Mouse (Mus musculus): ENCODE data around the gene Olfr907.

The Olfr907 gene

DNA sequence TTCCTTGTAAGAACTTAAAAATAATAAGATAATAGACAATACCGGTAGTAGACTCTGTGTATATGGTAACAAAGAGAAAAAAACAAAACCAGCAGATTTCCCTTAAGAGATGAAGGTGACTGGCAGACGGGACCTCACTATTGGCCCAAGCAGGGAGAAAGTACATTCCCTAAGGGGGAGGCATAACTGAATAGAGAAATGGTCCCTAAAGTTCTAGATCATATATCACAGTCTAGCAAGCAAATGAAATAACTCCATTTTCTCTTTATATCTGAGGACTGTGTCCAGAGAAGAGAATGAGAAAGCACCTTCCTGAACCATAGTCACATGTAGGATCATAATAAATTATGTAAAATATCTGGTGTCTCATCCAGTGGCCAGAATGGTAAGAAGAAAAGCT is at the start of gene Olfr907:
TSS of gene Olfr907 (plus strand) at position 301 of the 400 bp plus-strand sequence.
- no peak for DNase-seq (ENCODE audit: low spot score in 2 of 2)

DNA sequence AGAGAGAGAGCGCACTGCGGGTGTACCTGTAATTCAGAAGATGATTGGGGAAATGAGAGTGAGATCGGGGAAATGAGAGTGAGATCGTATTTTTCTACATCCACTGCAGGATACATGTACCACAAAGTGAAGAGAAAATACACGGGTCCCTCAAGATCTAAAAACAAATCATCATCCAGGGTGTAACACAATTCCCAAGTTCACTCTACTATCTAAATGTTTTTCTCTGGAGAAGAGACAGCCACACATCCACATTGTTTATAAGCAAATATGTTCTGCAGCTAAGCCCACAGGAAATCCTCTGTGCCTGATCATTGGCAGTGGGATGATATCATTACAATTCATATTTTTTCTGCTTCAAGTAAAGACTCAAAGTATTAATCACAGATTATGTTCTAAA is 48.2 kb upstream of the Olfr907 start, which contains the start of gene Olfr902:
TSS of gene Olfr902 (plus strand) at position 301 of the 400 bp plus-strand sequence.
- no peak for DNase-seq (ENCODE audit: low spot score in 2 of 2)

DNA sequence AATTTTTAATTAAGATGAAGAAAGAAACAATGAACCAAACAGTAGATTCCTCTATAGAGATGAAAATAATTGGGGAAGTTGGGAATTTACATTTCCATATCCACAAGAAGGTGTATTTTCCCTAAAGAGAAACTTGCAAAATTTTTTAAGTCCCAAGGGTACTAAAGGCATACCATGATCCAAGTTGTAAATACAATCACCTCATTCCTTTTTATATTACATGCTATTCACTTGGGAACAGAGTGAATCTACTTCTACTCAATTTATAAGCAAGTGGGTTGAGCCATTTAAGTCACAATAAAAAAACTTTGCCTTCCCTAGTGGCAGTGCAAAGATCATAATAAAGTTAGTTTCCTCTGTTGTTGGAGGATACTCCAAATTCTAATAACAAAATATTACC is 32.8 kb upstream of the Olfr907 start, which contains the start of gene Olfr904:
TSS of gene Olfr904 (plus strand) at position 301 of the 400 bp plus-strand sequence.
- DNase-seq (ENCODE audit: low spot score in 2 of 2) = no peak

DNA sequence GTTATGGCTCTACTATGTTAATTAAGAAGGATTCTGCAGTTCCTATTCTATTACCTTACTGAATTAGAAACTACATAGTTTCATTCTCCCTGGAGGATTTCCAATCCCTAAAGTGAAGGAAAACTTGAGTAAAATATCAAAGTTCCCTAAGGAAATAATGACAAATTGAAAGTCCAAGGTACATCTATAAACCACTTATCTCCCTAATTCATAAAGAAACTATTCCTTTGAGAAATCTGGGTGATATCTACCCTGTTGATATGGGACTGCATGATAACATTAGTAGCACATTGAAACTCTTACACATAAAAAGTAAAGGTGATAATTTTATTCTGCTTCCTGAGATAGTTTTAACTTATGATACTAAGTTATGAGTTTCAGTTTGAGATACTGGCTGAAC is 24.8 kb upstream of the Olfr907 start, which contains the start of gene Olfr905:
TSS of gene Olfr905 (plus strand) at position 301 of the 400 bp plus-strand sequence.
- no peak for DNase-seq (ENCODE audit: low spot score in 2 of 2)

DNA sequence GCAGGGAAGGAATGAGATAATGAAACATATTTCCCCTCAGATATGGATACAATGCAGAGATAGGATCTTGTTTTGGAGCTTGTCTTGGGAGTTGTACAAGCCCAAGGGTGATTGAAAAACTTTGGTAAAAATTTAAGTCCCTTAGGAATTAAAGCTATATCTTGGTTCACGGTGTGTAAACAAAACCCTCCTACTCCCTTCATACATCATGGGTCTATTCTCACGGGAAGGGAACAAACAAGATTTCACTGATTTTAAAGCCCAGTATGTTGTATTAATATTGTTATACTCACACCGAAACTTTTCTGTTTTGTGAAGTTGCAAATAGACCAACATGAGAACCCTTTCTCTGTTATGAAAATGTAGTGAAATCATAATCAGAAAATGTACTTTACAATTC is 8.8 kb upstream of the Olfr907 start, which contains the start of gene Olfr906:
TSS of gene Olfr906 (plus strand) at position 301 of the 400 bp plus-strand sequence.
- no peak for DNase-seq (ENCODE audit: low spot score in 2 of 2)

DNA sequence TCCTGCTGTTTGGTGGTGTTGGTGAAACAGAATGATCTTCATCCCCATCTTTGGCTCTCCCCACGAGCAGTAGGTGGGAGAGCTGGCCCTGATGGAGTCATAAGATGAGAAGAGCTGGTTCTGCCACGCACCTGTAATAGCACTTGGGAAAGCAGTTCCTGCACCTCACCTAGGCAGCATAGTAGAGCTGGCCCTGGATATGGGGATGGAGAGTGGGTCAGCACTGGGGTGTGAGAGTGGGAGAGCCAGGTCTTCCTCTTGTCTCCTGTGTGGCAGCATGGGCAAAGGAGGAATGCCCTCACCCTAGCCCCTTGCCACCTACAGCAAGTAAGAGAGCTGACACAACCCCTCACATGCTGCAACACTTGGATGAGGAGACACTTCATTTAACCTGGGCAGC is 16.8 kb downstream of the Olfr907 start:
- DNase-seq (ENCODE audit: low spot score in 2 of 2) = no peak

DNA sequence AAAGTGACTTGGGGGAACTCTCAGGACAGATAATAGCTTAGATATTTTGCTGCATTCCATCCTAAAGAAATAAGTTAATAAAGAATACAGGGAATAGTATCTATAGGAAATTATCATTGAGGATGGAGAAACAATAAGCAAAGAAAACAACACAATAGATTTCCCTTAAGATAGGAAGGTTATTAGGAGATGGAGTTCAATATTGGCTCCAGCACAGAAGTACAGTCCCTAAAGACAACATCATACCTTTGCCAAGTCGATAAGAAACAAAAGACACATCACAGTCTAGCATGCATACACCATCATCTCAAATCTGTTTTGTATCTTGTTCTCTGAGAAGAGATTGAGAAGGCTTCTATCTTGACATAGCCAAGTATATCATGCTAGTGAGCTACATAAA is 25.7 kb downstream of the Olfr907 start, which contains the start of gene Olfr911-ps1:
TSS of gene Olfr911-ps1 (plus strand) at position 301 of the 400 bp plus-strand sequence.
- no peak for DNase-seq (ENCODE audit: low spot score in 2 of 2)

DNA sequence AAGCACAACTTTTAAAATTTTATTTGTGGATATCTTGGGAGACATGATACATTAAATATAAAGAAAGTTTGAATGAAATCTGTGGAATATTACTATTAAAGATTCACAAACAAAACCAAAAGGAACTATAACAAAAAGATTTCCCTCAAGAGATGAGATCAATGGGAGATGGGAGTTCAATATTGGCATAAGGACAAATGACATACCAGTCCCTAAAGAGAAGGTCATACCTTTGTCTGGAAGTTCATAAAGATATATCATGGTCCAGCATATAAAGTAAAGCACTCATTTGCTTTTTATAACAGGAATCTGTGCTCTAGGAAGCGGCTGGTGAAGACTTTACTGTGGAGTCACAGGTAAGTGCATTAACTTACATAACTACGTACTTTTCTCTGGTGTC is 41.9 kb downstream of the Olfr907 start, which contains the start of gene Olfr910:
TSS of gene Olfr910 (plus strand) at position 301 of the 400 bp plus-strand sequence.
- no peak for DNase-seq (ENCODE audit: low spot score in 2 of 2)

All from urinary bladder, postnatal 4 days (tissue).